Mouse (Mus musculus) G1E-ER4 (cell line): ENCODE results near the gene Rnf41. TPM values are rescaled to one million over a fixed set of nuclear protein-coding genes. Genes with fewer than 3 reads are reported as not detected.

Experiments
- GATA1 ChIP-seq: IDR thresholded peaks from one replicate; pipeline ENCODE4 v1.8.0; 2012; ENCODE audit warnings: low read length, inconsistent platforms
- polyA plus RNA-seq: library from polyadenylated mRNA; stranded (reverse); fragments of >175 nt; gene quantifications from 2 replicates; pipeline ENCODE4 v1.2.3, GENCODE M21; 2012

Rnf41 gene
- polyA plus RNA-seq, 1 experiment = 11.6 TPM

GRCm38 (mm10) chr10:128377222-128377939 is 34.1 kb upstream of the Rnf41 start:
- no peak for TF ChIP-seq GATA1

GRCm38 (mm10) chr10:128377940-128378448 is 33.5 kb upstream of the Rnf41 start:
- TF ChIP-seq GATA1 = no peak

- no peak for TF ChIP-seq GATA1
Observed at GRCm38 (mm10) chr10:128378462-128378861, 33.0 kb upstream of the Rnf41 start.

- no peak for TF ChIP-seq GATA1
Observed at GRCm38 (mm10) chr10:128379260-128379659, 32.2 kb upstream of the Rnf41 start.

- no peak for TF ChIP-seq GATA1
Observed at GRCm38 (mm10) chr10:128380565-128380964, 30.9 kb upstream of the Rnf41 start.

GRCm38 (mm10) chr10:128382482-128382881 is 29.0 kb upstream of the Rnf41 start:
- TF ChIP-seq GATA1 = no peak

- TF ChIP-seq GATA1 = no peak
Observed at GRCm38 (mm10) chr10:128385902-128386301, 25.6 kb upstream of the Rnf41 start.

- no peak for TF ChIP-seq GATA1
Observed at GRCm38 (mm10) chr10:128388941-128389340, 22.5 kb upstream of the Rnf41 start.

GRCm38 (mm10) chr10:128389570-128389969 is 21.9 kb upstream of the Rnf41 start:
- TF ChIP-seq GATA1 = no peak

GRCm38 (mm10) chr10:128390366-128390765 is 21.1 kb upstream of the Rnf41 start:
- TF ChIP-seq GATA1 = no peak

- TF ChIP-seq GATA1 = no peak
Observed at GRCm38 (mm10) chr10:128391850-128392249, 19.6 kb upstream of the Rnf41 start.

GRCm38 (mm10) chr10:128396017-128396673 is 15.3 kb upstream of the Rnf41 start:
- no peak for TF ChIP-seq GATA1

GRCm38 (mm10) chr10:128396716-128397264 is 14.7 kb upstream of the Rnf41 start:
- TF ChIP-seq GATA1 = no peak

GRCm38 (mm10) chr10:128397466-128397865 is 14.0 kb upstream of the Rnf41 start:
- no peak for TF ChIP-seq GATA1

GRCm38 (mm10) chr10:128400338-128400737 is 11.1 kb upstream of the Rnf41 start:
- TF ChIP-seq GATA1 = no peak

GRCm38 (mm10) chr10:128401056-128401455 is 10.4 kb upstream of the Rnf41 start, which contains the start of gene Slc39a5:
Slc39a5 (minus strand) TSS chr10:128401229.
- no peak for TF ChIP-seq GATA1

GRCm38 (mm10) chr10:128401638-128402037 is 9.8 kb upstream of the Rnf41 start:
- TF ChIP-seq GATA1 = no peak

- no peak for TF ChIP-seq GATA1
Observed at GRCm38 (mm10) chr10:128403931-128404330, 7.5 kb upstream of the Rnf41 start.
